Mouse (Mus musculus) cerebellum, adult 2 months (tissue): Measurements from ENCODE around the gene 2010111I01Rik.

ENCODE experiments used
- CTCF ChIP-seq: fragments of 200-500 bp; IDR thresholded peaks from 2 replicates; pipeline ENCODE4 v1.5.1; 2011; ENCODE audit warnings: low read depth, mild to moderate bottlenecking, control low read depth, low read length, moderate library complexity, borderline replicate concordance; ENCODE audit not compliant: insufficient read depth
- POLR2A ChIP-seq: fragments of 200-500 bp; IDR thresholded peaks from 2 replicates; pipeline ENCODE4 v1.6.1; 2011; ENCODE audit warnings: low read length, control low read depth, borderline replicate concordance; ENCODE audit not compliant: insufficient read depth

GRCm38 (mm10) chr13:63306768-63307167 lies 342.1 kb downstream of the 2010111I01Rik start:
- TF ChIP-seq POLR2A (no peak), CTCF (no peak)
